Mouse (Mus musculus) spleen, embryonic (tissue): ENCODE measurements around the gene Dennd5b.
"Not testable (repeated sequence)": the region's sequence is repeated elsewhere in the genome, so short reads cannot be mapped to it uniquely, and the experiment has no call there.

Experiments used
- CTCF ChIA-PET: fragments of 350-600 bp; sonication (Branson Sonifier 250); formaldehyde crosslinking; loops from one replicate; lab custom pipeline; 2022; lab: Charles Lee

The Dennd5b gene

DNA sequence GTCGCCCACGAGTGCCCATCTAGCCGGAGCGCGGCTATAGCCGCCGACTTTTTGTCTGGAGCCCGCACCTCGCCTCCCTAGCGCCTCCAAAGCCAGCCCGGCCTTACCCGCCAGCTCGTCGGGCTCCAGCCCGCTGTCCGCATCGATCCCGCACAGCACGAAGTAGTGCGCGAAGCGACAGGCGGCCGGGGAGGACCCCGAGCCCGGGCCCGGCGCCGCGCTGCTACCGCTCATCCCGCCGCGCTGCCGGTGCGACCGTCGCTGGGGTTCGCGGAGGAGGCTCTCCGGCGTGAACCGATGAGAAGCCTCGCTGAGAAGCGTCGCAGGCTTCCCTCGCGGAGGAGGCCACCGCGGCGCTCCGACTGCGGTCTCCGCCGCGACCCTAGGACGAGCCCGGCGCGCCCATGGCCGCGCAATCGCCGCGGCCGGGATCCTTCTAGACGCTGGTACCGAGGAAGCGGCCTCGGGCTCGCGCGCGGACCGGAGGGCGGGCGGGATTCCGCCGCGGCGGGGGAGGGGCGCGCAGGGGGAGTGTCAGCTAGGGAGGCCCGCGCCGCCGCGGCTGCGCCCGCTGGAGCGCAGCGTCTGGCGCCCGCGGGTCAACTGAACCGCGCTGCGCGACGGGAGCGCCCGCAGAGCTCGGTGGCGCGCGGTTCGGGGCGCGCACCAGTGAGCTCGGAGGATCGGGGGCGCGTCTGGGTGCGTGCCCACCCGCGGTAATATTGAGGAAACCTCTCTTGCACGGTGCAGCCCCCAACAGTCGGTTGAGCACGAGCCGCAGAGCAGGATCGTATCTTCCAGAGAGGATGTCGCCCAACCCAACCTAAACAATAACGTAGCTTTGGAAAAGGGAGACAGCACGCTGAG lies at the start of gene Dennd5b:
Gene Dennd5b (minus strand): TSS at position 605 of the 867 bp plus-strand sequence.
- CTCF ChIA-PET: no interaction called here

GRCm38 (mm10) chr6:149148436-149149229 lies 47.2 kb upstream of the Dennd5b start:
- CTCF ChIA-PET: no interaction called here

DNA sequence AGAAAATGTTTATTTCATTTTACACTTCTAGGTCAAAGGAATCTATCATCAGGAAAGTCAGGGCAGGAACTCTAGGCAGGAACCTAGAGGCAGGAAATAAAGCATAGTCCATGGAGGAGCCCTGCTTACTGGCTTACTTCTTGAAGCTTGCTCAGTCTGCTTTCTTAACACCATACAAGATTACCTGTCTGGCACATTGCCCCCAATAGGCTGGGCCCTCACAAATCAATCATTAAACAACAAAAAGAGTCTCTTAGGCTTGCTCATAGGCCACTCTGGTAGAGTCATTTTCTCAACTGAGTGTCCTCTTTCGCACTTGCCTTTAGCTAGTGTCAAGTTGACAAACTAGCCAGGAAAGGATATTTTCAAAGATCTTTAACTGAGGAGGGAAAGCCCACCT lies 43.7 kb upstream of the Dennd5b start:
- CTCF ChIA-PET: no interaction called here

- CTCF ChIA-PET: no interaction called here
These were observed 40.1 kb upstream of the Dennd5b start for GRCm38 (mm10) chr6:149141393-149142173.

DNA sequence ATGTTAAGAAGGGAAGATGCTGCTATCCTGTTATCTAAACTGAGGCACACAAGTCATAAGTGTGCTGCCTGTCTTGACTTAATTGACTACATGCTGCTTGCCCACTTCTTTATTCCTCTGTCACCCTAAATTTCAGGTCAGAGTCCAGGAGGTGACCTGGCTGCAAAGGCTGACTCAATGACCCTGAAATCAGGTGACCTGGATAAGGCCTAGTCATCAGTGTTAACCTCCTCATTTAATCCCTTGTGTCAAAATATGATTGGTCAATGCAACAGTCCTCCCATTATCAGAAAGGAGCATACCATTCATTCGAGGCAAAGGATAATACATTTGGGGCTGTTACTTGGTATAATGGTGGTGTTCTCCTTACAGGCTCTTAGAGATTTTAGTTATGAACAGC lies 38.0 kb upstream of the Dennd5b start, which contains the start of gene Etfbkmt:
Gene Etfbkmt (plus strand): TSS at position 379 of the 400 bp plus-strand sequence.
- CTCF ChIA-PET: no interaction called here

DNA sequence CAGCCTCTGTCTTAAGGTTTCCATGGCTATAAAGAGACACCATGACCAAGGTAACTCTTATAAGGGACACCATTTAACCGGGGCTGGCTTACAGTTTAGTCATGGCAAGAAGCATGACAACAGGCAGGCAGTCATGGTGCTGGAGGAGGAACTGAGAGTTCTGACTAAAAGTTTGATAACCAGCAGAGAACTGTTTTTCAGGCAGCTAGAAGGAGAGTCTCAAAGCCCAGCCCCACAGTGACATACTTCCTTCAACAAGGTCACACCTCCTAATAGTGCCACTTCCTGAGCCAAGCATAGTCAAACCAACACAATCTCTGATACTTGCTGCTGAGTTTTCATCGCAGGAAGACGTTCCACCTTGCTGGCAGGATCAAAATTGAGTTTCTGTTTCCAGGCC lies 37.5 kb upstream of the Dennd5b start:
- CTCF ChIA-PET: no interaction called here

- CTCF ChIA-PET: interaction anchor here (0.7 kb wide), 1 partner anchor 99 kb away, joined by 4 read pairs; no protein-coding TSS in a partner anchor
These were observed 36.5 kb upstream of the Dennd5b start for GRCm38 (mm10) chr6:149137936-149138335.

- CTCF ChIA-PET: interaction anchor here (0.6 kb wide), 1 partner anchor 44 kb away, joined by 3 read pairs; no protein-coding TSS in a partner anchor
These were observed 34.2 kb upstream of the Dennd5b start for GRCm38 (mm10) chr6:149135631-149136030.

GRCm38 (mm10) chr6:149134391-149135150 lies 33.1 kb upstream of the Dennd5b start:
- CTCF ChIA-PET: interaction anchor here (0.6 kb wide), 1 partner anchor 43 kb away, joined by 3 read pairs; no protein-coding TSS in a partner anchor

GRCm38 (mm10) chr6:149132311-149133077 lies 31.0 kb upstream of the Dennd5b start:
- CTCF ChIA-PET: interaction anchor here (0.6 kb wide), 2 partner anchors 179 to 238 kb away, joined by 3 read pairs; no protein-coding TSS in a partner anchor

DNA sequence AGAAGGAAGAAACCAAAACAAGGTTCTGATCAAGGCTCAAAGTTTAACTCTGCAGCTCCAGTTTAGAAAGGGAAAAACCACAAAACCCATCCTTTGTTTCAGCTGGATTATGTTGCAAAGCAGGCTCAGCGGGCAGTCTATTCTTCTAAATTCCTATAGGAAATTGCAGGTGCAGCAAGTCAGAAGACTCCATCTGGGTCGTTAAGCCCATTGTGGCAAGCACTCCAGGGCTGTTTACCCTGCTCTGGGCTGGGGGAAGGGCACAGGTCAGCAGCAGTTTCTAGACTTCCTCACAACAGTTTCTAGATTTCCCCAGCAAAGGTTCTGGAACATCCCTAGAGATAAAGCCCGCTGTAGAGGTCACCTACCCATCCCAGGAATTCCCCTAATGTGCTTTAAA lies 29.6 kb upstream of the Dennd5b start:
- CTCF ChIA-PET: interaction anchor here (0.6 kb wide), 1 partner anchor 415 kb away, joined by 3 read pairs; no protein-coding TSS in a partner anchor

DNA sequence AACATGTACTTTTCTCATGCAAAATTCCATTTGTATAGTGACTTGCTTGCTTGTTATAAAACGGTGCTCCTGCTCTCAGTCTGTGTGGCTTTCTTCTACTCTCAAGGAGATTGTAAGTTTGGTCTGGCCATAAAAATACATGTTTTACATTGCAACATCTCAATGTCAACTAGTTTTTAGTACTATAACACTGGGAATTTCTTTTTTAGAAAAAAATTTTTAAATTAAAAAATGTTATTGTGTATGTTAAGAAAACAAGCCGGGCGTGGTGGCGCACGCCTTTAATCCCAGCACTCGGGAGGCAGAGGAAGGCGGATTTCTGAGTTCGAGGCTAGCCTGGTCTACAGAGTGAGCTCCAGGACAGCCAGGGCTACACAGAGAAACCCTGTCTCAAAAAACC lies 28.4 kb upstream of the Dennd5b start, which contains the start of gene Gm10203:
Gene Gm10203 (plus strand): TSS at position 301 of the 400 bp plus-strand sequence.
- CTCF ChIA-PET: not testable (repeated sequence)

DNA sequence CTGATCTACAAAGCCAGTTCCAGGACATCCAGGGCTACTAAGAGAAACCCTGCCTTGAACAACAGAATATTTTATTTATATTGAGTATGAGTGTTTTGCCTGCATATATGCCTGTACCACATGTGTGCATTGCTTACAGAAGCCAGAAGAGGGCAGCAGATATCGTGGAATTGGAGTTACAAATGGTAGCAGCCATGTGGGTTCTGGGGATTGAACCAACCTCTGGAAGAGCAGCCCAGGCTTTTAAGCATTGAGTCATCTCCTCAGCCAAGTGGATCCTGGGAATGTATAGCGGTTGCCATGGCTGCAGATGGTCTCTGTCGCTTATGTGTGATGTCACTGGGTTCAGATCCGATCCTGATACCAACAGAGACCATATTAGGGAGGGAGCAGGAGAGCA lies 25.2 kb upstream of the Dennd5b start:
- CTCF ChIA-PET: interaction anchor here (0.7 kb wide), 1 partner anchor 179 kb away, joined by 12 read pairs; no protein-coding TSS in a partner anchor

DNA sequence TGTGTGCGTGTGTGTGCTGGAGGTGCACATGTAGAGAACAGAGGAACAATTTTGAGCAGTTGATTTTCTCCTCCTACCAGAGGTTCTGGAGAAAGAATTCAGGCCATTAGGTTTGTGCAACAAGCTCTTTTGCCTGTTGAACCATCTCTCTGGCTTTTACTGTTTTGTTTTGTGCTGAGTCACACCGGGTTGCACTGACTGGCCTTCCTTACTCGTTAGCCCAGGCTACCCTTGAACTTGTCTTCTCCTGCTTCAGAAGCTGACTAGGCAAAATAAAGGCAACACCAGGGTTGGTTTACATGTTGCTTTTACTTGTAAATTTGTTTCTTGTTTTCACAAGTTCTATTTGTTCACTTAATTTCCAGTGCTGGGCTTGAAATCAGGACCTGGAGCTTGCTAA lies 21.6 kb upstream of the Dennd5b start:
- CTCF ChIA-PET: interaction anchor here (0.6 kb wide), 1 partner anchor 298 kb away, joined by 3 read pairs; no protein-coding TSS in a partner anchor

- CTCF ChIA-PET: interaction anchor here (1.1 to 1.4 kb wide), 2 partner anchors 13 to 62 kb away, joined by 3 to 4 read pairs; no protein-coding TSS in a partner anchor
These were observed 18.4 kb upstream of the Dennd5b start for GRCm38 (mm10) chr6:149119853-149120252.

GRCm38 (mm10) chr6:149118935-149119334 lies 17.5 kb upstream of the Dennd5b start:
- CTCF ChIA-PET: interaction anchor here (0.7 to 1.4 kb wide), 4 partner anchors 12 to 107 kb away, joined by 3 to 4 read pairs (median 3); no protein-coding TSS in a partner anchor

- CTCF ChIA-PET: interaction anchor here (0.7 kb wide), 1 partner anchor 55 kb away, joined by 3 read pairs; no protein-coding TSS in a partner anchor
These were observed 15.5 kb upstream of the Dennd5b start for GRCm38 (mm10) chr6:149116992-149117391.

DNA sequence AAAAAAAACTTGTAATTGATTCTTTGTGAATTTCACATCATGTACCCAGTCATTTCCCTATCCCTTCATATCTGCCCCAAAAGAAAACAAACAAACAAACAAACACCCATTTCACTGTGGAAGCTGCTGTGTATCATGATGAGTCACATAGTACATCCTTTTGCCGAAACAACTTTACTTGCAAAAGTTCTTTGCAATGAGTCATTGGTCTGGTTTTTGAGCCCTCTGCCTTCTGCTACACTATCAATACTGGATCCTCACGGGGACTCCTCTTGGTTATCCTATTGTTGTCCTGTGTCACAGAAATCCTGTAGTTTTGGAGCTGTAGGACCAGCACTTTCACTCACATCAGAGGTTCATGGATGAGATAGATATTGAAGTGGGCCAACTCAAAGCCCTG lies 7.4 kb upstream of the Dennd5b start:
- CTCF ChIA-PET: interaction anchor here (0.7 kb wide), 1 partner anchor 290 kb away, joined by 9 read pairs; no protein-coding TSS in a partner anchor

DNA sequence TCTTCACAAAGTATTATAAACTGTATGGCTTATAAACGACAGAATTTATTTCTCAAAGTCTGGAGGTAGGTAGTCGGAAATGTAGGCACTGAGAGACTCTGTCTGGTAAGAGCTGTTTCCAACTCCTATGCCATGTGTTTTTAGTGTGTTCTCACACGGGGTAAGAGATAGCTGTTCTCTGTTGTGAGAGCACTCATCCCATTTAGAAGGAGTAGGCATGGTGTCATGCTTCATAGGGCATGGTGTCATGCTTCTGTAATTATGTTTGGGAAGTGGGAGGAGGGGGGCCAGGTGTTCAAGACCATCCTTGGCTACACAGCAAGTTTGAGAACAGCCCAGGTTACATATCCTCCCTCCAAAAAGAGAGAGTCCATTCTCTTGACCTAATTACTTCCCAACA lies 6.1 kb upstream of the Dennd5b start:
- CTCF ChIA-PET: no interaction called here
